Mouse (Mus musculus) lung, postnatal 0 days (tissue): Measurements from ENCODE around the gene Crtap.

Experiments used
- CTCF ChIP-seq: IDR thresholded peaks from 2 replicates; pipeline ENCODE4 v1.5.1; 2016; ENCODE audit warnings: antibody characterized with exemption, mild to moderate bottlenecking
- EP300 ChIP-seq: IDR thresholded peaks from 2 replicates; pipeline ENCODE4 v1.6.1; 2016; ENCODE audit warnings: antibody characterized with exemption, mild to moderate bottlenecking, control low read depth

GRCm38 (mm10) chr9:114407676-114408075 lies 17.2 kb upstream of the Crtap start:
- TF ChIP-seq CTCF (no peak), EP300 (no peak)
